Mouse (Mus musculus): ENCODE results near the gene Gm10310.
"Not testable (repeated sequence)": the region's sequence is repeated elsewhere in the genome, so short reads cannot be mapped to it uniquely, and the experiment has no call there.

Gene Gm10310

DNA sequence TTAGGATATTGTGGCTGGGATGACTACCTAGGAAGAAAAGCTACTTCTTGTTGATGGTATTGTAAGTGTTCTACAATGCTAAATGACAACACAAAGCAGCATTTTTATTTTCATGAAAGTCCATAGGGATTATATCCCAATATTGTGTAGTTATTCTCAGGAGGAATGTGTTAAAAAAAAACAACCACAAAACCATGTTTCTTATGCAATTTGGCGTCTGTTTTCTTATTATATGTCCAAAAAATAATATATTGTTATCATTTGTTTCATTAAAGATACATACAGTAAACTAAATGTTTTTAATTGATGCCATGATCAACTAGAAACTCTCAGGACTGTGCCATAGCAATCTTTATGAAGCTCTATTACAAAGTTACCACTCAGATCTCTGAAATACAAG, at the start of gene Gm10310:
Gene Gm10310 (minus strand): TSS at position 101 of the 400 bp plus-strand sequence.
- not testable (repeated sequence) for DNase-seq

- DNase-seq = no peak
These were observed 45.2 kb upstream of the Gm10310 start, which contains the start of gene Olfr821 for GRCm38 (mm10) chr10:130030048-130030447. Olfr821 (plus strand) TSS chr10:130030348.

DNA sequence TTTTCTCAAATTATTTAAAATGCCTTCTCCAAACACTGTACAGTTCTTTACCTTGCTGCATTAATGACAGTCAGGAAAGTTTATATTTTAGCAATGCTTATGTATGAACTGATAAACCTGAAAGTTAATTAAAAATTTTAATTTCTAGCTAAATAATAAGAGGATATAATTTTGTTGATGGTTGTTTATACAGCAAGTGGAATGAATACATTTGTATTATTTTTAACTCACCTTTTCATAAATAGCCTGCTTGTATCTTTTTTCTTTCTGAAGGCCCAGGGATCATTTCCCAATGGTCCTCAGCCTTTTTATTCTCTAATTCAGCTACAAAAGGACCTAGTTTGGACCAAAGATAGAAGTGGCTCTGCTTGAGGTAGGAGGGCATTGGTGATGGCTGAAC, 27.5 kb upstream of the Gm10310 start, which contains the start of gene Olfr820:
Gene Olfr820 (plus strand): TSS at position 301 of the 400 bp plus-strand sequence.
- DNase-seq = no peak

GRCm38 (mm10) chr10:130005366-130005765, 20.5 kb upstream of the Gm10310 start:
- not testable (repeated sequence) for DNase-seq

DNA sequence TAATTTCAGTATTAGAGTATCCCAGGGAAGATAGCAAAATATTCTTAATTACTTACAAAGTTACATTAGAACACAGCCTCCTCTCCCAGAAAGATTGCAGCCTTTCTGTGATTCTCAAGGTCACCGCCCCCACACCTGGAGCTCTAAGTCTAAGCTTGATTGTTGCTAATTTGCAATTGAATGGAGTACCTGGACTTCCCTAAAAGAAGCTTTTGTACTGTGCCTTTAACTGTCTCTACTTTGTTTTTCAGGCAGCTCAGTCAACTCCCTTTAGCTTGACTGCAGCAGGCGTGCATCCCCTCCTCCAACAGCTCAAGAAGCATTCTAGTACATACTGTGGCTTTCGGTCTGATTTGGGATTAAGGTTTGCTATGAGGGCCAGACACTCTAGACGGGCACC, 19.2 kb upstream of the Gm10310 start:
- DNase-seq = not testable (repeated sequence)

- DNase-seq = not testable (repeated sequence)
These were observed 3.0 kb downstream of the Gm10310 start for GRCm38 (mm10) chr10:129981867-129982266.

- not testable (repeated sequence) for DNase-seq
These were observed 8.8 kb downstream of the Gm10310 start, which contains the start of gene Olfr247 for GRCm38 (mm10) chr10:129976040-129976439. Olfr247 (minus strand) TSS chr10:129976140.

- DNase-seq = not testable (repeated sequence)
These were observed 11.9 kb downstream of the Gm10310 start for GRCm38 (mm10) chr10:129972994-129973393.

- not testable (repeated sequence) for DNase-seq
These were observed 17.7 kb downstream of the Gm10310 start, which contains the start of gene Olfr819 for GRCm38 (mm10) chr10:129967166-129967565. Olfr819 (minus strand) TSS chr10:129967266.

DNA sequence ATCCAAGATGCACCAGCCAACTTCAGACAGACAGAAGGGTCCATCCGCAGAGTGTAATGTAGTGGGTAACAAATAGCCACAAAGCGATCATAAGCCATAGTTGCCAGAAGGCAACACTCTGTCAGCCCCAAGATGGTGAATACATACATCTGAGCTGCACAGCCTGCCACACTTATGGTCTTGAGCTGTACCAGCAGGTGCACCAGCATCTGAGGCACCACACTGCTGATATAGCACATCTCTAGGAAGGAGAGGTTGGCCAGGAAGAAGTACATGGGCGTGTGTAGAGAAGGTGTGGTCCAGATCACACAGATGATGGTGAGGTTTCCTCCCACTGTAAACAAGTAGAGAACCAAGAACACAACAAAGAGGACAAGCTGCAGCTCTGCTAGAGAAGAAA, 18.6 kb downstream of the Gm10310 start:
- DNase-seq = not testable (repeated sequence)

DNA sequence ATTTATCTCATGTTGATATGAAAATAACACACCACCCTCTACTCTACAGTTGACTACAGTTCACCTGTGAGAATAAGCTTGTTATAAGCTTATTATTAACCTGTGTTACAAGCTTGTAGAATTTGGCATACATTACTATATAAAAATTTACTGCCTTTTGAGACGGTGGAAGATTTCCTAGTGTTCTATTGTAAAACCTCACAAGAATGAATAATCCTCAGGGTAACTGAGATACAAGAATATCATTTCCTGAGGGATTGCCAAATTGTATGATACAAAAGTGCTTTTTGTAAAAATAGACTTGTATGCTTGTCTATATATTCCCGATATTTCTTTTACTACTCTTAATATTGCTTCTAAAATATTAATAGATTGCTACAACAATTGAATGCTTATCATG, 35.9 kb downstream of the Gm10310 start, which contains the start of gene Olfr818:
Gene Olfr818 (minus strand): TSS at position 101 of the 400 bp plus-strand sequence.
- DNase-seq = no peak

Data from cerebellum, postnatal 10 days (tissue).